Mouse (Mus musculus): ENCODE measurements around the gene Rexo2.
A peak's percentile ranks its signal among the peaks of the same experiment; 100 is the strongest.
"Not testable (repeated sequence)": the region's sequence is repeated elsewhere in the genome, so short reads cannot be mapped to it uniquely, and the experiment has no call there.

The Rexo2 gene

GRCm38 (mm10) chr9:48480411-48481213, at the start of gene Rexo2:
Gene Rexo2, minus strand, starts transcription at chr9:48480623.
- peak; percentile 95 for DNase-seq

DNA sequence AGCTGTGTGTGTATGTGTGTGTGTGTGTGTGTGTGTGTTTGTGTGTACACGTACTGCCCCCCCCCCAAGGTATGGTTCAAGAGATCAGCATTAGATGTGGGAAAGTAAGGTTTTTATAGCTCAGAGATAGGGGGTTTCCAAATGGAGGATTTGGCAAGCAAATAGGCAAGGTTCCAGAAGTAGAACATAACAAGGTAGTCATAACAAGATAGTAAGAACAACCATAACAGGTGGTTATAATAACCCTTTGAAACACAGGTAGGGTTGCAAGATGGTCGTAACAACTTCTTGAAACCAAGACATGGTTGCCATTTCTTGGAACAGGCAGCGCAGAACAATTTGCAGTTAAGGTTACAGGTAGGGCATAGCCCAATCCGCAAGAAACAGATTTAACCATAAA, 46.1 kb upstream of the Rexo2 start:
- no peak for DNase-seq

DNA sequence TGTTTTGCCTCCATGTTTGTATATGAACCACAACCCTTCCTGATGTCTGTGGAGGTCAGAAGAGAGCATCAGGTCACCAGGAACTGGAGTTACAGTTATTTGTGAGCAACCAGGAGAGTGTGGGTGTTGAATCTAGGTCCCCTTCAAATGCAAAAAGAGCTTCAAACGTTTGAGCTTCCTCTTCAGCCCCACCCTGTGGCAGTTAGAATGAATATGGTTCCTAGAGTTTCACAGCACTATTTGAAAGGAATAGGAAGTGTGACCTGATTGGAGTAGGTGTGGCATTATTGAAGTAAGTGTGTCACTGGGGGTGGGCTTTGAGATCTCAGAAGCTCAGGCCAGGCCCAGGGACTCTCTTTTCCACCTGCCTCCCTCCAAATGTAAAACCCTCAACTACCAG, 45.1 kb upstream of the Rexo2 start:
- no peak for DNase-seq

DNA sequence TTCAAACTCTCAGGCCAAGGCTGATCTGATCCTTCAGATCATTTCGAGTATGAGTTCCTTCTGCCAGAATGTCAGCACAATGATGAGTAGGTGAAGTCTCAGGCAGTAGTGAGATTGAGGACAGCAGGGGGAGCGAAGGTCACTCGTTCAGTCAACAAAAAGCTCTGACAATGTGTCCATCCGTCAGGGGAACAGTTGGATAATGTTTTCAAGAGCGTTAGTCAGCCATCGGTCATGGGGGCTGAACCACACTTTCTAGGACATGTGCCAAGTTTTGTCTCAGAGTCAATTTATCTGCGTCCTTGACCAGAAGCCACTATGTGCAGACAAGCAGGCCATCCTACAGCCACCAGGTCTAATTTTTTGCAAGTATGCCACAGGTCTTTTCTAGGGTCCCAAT, 40.0 kb upstream of the Rexo2 start:
- not testable (repeated sequence) for DNase-seq

- DNase-seq, result no peak
Observed at GRCm38 (mm10) chr9:48517372-48518130, 37.1 kb upstream of the Rexo2 start.

GRCm38 (mm10) chr9:48516615-48517371, 36.4 kb upstream of the Rexo2 start:
- DNase-seq, result no peak

DNA sequence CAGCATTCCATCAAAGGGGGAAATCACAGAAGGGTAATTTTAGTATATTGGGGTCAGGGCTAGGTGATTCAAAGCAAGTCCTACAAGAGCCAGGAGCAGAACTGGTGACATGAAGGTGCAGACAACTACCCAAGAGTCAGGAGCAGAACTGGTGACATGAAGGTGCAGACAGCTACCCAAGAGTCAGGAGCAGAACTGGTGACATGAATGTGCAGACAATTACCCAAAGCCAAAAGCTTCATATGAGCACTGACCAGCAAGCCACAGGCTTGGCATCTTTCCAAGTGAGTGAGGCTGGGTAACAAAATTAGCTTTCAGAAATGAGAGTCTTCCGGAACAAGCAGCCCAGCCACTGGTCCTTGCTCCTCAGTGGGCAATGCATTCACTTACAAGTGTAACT, 34.9 kb upstream of the Rexo2 start:
- no peak for DNase-seq

DNA sequence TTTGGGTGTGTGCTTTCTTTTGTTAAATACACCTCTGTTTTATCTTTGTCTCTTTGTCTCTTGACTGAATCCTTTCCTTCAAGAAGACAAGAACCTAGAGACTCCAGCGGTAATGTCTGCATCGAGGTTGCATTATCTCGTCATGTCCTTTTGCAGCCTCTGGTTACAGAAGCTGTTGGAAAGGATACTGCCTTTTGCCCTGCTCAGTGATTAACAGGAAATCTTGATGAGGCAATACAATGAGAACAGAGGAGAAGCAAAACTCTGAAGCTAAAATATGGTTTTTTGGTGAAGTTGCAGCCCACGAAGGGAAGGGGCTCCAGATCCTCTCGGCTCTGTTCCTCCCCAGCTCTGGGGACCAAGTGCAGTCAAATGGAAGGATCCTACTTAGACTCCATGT, 29.7 kb upstream of the Rexo2 start:
- DNase-seq, result no peak

DNA sequence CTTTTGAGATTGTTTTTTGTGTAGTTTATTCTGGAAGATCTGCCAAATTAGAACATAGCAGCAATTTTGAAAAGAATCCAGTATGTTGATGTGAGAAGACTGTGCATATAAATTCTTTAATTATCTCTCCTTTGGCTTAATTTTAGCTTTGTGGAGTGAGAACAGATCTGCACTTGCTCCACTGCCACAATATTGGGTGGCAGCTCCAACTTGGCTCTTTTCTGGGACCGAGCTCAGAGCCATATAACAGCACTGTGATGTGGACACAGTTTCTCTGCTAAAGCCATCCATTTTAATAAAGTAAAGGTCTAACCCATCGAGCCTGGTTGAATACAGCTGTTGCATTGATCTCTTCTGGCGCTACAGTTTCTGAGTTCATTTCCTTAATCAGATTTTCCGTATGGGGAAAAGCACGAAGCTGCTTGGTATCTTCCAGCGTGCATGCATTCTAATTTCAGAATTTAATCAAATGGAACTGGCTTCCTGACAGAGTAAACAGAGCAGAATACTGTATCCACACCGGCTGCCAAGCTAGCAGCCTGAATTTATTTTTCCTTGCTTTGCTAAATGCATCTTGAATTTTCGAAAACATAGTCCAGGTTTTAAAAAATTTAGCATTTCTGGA, 24.4 kb upstream of the Rexo2 start:
- no peak for DNase-seq

- no peak for DNase-seq
Observed at GRCm38 (mm10) chr9:48503001-48503400, 22.6 kb upstream of the Rexo2 start.

DNA sequence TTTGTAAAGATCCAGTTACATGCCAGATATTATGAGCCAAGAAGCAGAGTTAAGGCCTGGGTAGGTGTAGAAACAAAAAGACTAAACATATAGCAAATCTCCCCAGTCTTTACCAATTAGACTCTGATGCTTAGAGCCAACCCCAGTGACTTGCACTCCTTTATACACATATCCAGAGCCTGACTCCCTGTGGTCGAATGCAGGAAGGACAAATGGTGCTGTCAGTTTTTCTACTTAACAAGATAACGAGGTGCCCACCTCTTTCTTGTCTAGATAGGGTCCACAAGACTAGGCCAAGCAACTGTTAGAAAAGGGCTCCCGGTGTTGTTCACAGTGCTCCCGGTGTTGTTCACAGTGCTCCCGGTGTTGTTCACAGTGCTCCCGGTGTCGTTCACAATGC, 20.8 kb upstream of the Rexo2 start:
- DNase-seq, result no peak

GRCm38 (mm10) chr9:48495548-48495932, 15.1 kb upstream of the Rexo2 start:
- DNase-seq, result no peak

GRCm38 (mm10) chr9:48494817-48495547, 14.6 kb upstream of the Rexo2 start, which contains the start of the genes Rbm7 and Gm5617:
Gene Rbm7, minus strand, starts transcription at chr9:48495299.
Gene Gm5617, plus strand, starts transcription at chr9:48495442.
- peak; percentile 94 for DNase-seq

DNA sequence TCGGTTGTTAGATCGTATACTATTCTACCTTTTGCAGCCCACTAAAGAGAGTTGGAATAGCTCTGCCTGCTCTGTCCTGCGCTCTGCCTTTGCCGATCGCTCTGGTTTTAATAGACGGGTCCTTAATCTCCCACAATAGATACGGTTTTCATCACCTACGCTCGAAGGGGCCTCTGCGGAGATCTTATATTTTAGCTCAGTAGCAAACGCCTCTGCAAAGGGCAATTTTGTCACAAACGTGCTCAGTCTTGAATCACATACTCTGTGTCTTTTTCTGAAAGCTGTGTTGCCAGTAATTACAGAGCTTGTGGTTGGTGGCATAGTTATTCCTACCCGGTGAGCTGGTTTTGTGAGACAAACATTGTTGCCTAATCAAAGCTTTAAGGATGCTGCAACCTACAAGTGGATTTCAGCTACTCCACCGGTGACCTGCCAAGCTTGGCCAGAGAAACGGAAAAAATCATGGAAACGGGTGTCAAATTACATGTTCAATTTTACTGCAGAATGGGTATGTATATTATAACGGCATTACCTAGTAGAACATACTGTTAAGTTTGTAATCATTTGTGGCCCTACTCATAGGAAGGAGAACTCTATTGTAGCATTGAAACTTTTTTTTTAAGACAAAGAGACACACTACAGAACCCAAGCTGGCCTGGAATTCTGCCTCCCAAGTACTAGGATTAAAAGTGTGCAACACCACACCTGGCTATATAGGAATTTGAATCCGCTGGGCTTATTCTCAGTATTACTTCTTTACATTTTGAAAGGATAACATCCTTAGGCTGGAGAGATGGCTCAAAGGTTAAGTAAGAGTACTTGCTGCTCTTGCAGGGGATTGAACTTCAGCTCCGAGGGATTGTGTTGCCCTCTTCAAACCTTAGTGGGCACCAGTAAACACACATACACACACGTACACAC, 1.1 kb upstream of the Rexo2 start:
- DNase-seq, result no peak

DNA sequence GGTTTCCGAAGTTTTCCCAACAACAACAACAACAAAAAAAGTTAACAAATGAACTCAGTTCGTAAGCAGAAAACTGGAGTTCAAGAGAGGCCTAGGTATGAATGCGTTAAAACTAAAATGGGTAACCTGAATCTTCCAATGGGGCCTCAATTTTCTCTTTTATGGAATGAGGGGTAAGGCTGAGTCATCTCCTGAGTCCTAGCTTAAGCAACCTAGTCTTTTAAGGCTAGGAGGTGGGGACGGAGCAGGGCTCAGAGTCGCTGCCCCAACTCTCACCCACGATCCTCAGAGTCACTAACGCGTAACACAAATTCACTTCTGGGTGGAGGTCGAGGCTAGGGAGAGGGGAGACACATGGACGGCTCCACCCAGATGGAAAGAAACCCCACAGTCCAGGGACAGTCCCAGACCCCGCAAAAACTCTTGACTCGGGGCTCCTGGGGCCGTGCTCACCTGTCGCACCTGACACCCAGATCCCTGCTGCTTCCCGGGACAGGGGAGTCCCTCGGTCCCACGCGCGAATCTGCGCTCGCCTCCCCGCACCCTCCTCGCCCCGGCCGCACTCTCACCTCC, 499 bp downstream of the Rexo2 start:
- DNase-seq, result no peak

GRCm38 (mm10) chr9:48478808-48479207, 1.6 kb downstream of the Rexo2 start:
- no peak for DNase-seq

GRCm38 (mm10) chr9:48476236-48477165, 3.9 kb downstream of the Rexo2 start:
- no peak for DNase-seq

- DNase-seq, result no peak
Observed at GRCm38 (mm10) chr9:48474367-48474766, 6.1 kb downstream of the Rexo2 start.

DNA sequence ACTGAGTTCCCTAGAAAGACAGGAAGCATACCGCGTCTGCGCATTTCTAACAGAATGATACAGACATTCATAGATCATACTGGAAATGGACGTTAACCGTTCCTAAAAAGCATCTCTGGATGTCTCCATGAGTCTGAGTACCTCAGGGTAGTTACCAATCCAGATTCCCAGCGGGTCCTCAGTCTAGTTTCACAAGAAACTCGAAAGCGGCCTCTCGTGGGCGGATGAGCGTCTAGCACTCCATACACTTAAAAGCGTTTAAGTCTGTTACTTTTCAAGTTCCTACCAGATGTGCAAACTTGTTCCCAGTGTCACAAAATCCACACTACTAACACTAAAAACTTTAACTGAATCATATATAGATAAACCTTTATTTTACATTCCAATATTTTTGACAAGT, 7.3 kb downstream of the Rexo2 start:
- DNase-seq, result no peak
